Mouse (Mus musculus) CH12.LX (cell line): ENCODE results near the gene Tspan13. TPM values are rescaled to one million over a fixed set of nuclear protein-coding genes. Genes with fewer than 3 reads are reported as not detected.
A peak's percentile ranks its signal among the peaks of the same experiment; 100 is the strongest.

Experiments
- DNase-seq: peaks from one replicate; pipeline ENCODE4 v3.0.0-alpha.2; 2013; ENCODE audit errors: extremely low read depth
- H3K27ac ChIP-seq: 2 replicates; pipeline ENCODE4 v1.5.1; 2012; ENCODE audit warnings: low read depth, mild to moderate bottlenecking, control low read depth, moderate library complexity; ENCODE audit not compliant: insufficient read depth
- H3K27me3 ChIP-seq: replicated peaks from 2 replicates; pipeline ENCODE3; 2012; ENCODE audit warnings: inconsistent platforms
- H3K36me3 ChIP-seq, 2 experiments: replicated peaks in 1 of 2; 2 replicates each; pipeline versions ENCODE3 to v1.6.1; 2012; ENCODE audit warnings: inconsistent platforms in 1 of 2, low read length in 1 of 2, mild to moderate bottlenecking in 1 of 2, mixed read lengths in 1 of 2, moderate library complexity in 1 of 2; ENCODE audit not compliant: control insufficient read depth in 1 of 2, insufficient read depth in 1 of 2
- H3K4me1 ChIP-seq, 2 experiments: 2 replicates each; pipeline ENCODE4 v1.6.1; 2012; ENCODE audit warnings: inconsistent platforms in 1 of 2, moderate library complexity in 1 of 2; ENCODE audit not compliant: insufficient read depth in 2 of 2, control insufficient read depth in 1 of 2
- H3K4me2 ChIP-seq: 2 replicates; pipeline ENCODE4 v1.6.1; 2012; ENCODE audit warnings: low read depth, mild to moderate bottlenecking, control low read depth; ENCODE audit not compliant: poor library complexity, insufficient read depth, severe bottlenecking
- H3K4me3 ChIP-seq, 3 experiments: fragments of 150-350 bp in 1 of 3; sonication (generic) in 1 of 3; replicated peaks in 1 of 3; 2 replicates each; pipeline versions ENCODE3 to v1.5.1; 2011 to 2012; ENCODE audit warnings: low read depth in 2 of 3, low read length in 2 of 3, mild to moderate bottlenecking in 2 of 3, moderate library complexity in 2 of 3, control low read depth in 1 of 3, improper control_type of control experiment in 1 of 3, inconsistent platforms in 1 of 3, mixed read lengths in 1 of 3; ENCODE audit not compliant: poor library complexity in 1 of 3
- H3K79me2 ChIP-seq: replicated peaks from 2 replicates; pipeline ENCODE4 v1.6.1; 2012; ENCODE audit warnings: mild to moderate bottlenecking, moderate library complexity; ENCODE audit not compliant: control insufficient read depth, poor library complexity, insufficient read depth, severe bottlenecking; ENCODE audit errors: extremely low read depth
- H3K9ac ChIP-seq: 2 replicates; pipeline ENCODE4 v1.6.1; 2012; ENCODE audit warnings: low read depth, mild to moderate bottlenecking, control low read depth, moderate library complexity; ENCODE audit not compliant: insufficient read depth
- H3K9me3 ChIP-seq: replicated peaks from 2 replicates; pipeline ENCODE3; 2012; ENCODE audit warnings: low read length, inconsistent platforms, mixed read lengths
- CHD2 ChIP-seq: IDR thresholded peaks from 2 replicates; pipeline ENCODE4 v1.6.1; 2011; ENCODE audit warnings: low read length, improper control_type of control experiment
- CTCF ChIP-seq, 2 experiments: IDR thresholded peaks in 1 of 2; conservative IDR thresholded peaks in 1 of 2; 2 replicates each; pipeline ENCODE4 v1.5.1; 2011 to 2012; ENCODE audit warnings: low read depth in 2 of 2, low read length in 2 of 2, improper control_type of control experiment in 1 of 2, inconsistent platforms in 1 of 2, mild to moderate bottlenecking in 1 of 2, moderate library complexity in 1 of 2
- EP300 ChIP-seq: IDR thresholded peaks from 2 replicates; pipeline ENCODE4 v1.6.1; 2011; ENCODE audit warnings: low read length, improper control_type of control experiment
- ETS1 ChIP-seq: conservative IDR thresholded peaks from 2 replicates; pipeline ENCODE4 v1.6.1; 2012; ENCODE audit warnings: low read depth, mild to moderate bottlenecking, inconsistent platforms, low read length, improper control_type of control experiment, moderate library complexity
- IRF4 ChIP-seq: IDR thresholded peaks from 2 replicates; pipeline ENCODE4 v1.6.1; 2014; ENCODE audit warnings: low read depth, mild to moderate bottlenecking, inconsistent platforms, low read length, improper control_type of control experiment
- JUN ChIP-seq: IDR thresholded peaks from 2 replicates; pipeline ENCODE4 v1.6.1; 2011; ENCODE audit warnings: low read depth, mild to moderate bottlenecking, low read length, improper control_type of control experiment, moderate library complexity; ENCODE audit not compliant: insufficient read depth
- KAT2A ChIP-seq: IDR thresholded peaks from 2 replicates; pipeline ENCODE4 v1.6.1; 2012; ENCODE audit warnings: low read length, improper control_type of control experiment, inconsistent platforms; ENCODE audit not compliant: insufficient replicate concordance
- MAFK ChIP-seq: IDR thresholded peaks from 2 replicates; pipeline ENCODE4 v1.6.1; 2011; ENCODE audit warnings: low read length, improper control_type of control experiment; ENCODE audit not compliant: insufficient replicate concordance
- MAX ChIP-seq: IDR thresholded peaks from 2 replicates; pipeline ENCODE4 v1.6.1; 2011; ENCODE audit warnings: low read length, improper control_type of control experiment
- MEF2A ChIP-seq: IDR thresholded peaks from 2 replicates; pipeline ENCODE4 v1.6.1; 2014; ENCODE audit warnings: low read depth, mild to moderate bottlenecking, inconsistent platforms, low read length, improper control_type of control experiment, borderline replicate concordance
- MYC ChIP-seq: IDR thresholded peaks from 2 replicates; pipeline ENCODE4 v1.6.1; 2011; ENCODE audit warnings: low read depth, mild to moderate bottlenecking, improper control_type of control experiment, low read length
- NELFE ChIP-seq: IDR thresholded peaks from 2 replicates; pipeline ENCODE4 v1.6.1; 2011; ENCODE audit warnings: low read depth, low read length, improper control_type of control experiment
- PAX5 ChIP-seq: IDR thresholded peaks from 2 replicates; pipeline ENCODE4 v1.6.1; 2012; ENCODE audit warnings: low read length, inconsistent platforms, mixed read lengths
- POLR2A ChIP-seq: IDR thresholded peaks from 2 replicates; pipeline ENCODE4 v1.6.1; 2011; ENCODE audit warnings: low read depth, mild to moderate bottlenecking, improper control_type of control experiment, low read length
- POLR2AphosphoS2 ChIP-seq: IDR thresholded peaks from 2 replicates; pipeline ENCODE4 v1.6.1; 2011; ENCODE audit warnings: low read depth, low read length, improper control_type of control experiment
- TBP ChIP-seq: conservative IDR thresholded peaks from 2 replicates; pipeline ENCODE4 v1.6.1; 2011; ENCODE audit warnings: low read depth, low read length, improper control_type of control experiment
- TCF12 ChIP-seq: IDR thresholded peaks from 2 replicates; pipeline ENCODE4 v1.6.1; 2014; ENCODE audit warnings: low read depth, mild to moderate bottlenecking, inconsistent platforms, low read length, improper control_type of control experiment
- USF1 ChIP-seq: IDR thresholded peaks from 2 replicates; pipeline ENCODE4 v1.6.1; 2014; ENCODE audit warnings: low read depth, mild to moderate bottlenecking, inconsistent platforms, low read length, improper control_type of control experiment
- ZC3H11A ChIP-seq: IDR thresholded peaks from 2 replicates; pipeline ENCODE4 v1.6.1; 2012; ENCODE audit warnings: low read depth, mild to moderate bottlenecking, inconsistent platforms, low read length, improper control_type of control experiment
- ZMIZ1 ChIP-seq: IDR thresholded peaks from 2 replicates; pipeline ENCODE4 v1.6.1; 2012; ENCODE audit warnings: low read depth, mild to moderate bottlenecking, inconsistent platforms, low read length, improper control_type of control experiment
- ZNF384 ChIP-seq: IDR thresholded peaks from 2 replicates; pipeline ENCODE4 v1.6.1; 2012; ENCODE audit warnings: low read depth, low read length, improper control_type of control experiment, inconsistent platforms
- dilution Hi-C: fragments of 300-500 bp; cut with MboI; formaldehyde crosslinking; loops from 2 replicates; pipeline ENCODE4 v1.14.3; 2020; ENCODE audit warnings: low sequenced_read_pairs; ENCODE audit not compliant: extremely low pct_unique_long_range_greater_than_20kb, extremely low pct_ligation_motif_present
- in situ Hi-C: fragments of 300-500 bp; cut with MboI; formaldehyde crosslinking; loops from 3 replicates; pipeline ENCODE4 v1.14.3; 2019; ENCODE audit warnings: low sequenced_read_pairs, low pct_ligation_motif_present, low pct_unique_long_range_greater_than_20kb, mixed read lengths
- polyA plus RNA-seq: library from polyadenylated mRNA; unstranded; fragments of >175 nt; gene quantifications from 2 replicates; pipeline ENCODE4 v1.2.1, GENCODE M21; 2012; ENCODE audit warnings: low read depth; ENCODE audit not compliant: insufficient read length
- total RNA-seq, 2 experiments: library from RNA; depleted of rRNA; stranded (reverse); fragments of 300-350 nt in 1 of 2; fragments of >200 nt in 1 of 2; gene quantifications; 2 replicates each; pipeline ENCODE4 v1.2.3; 2012 to 2014

Tspan13 gene
- total and polyA plus RNA-seq, 3 experiments: 16.6 to 28.9 (median 18.6) TPM

GRCm38 (mm10) chr12:36013216-36013910 lies 28.9 kb downstream of the Tspan13 start:
- H3K36me3 ChIP-seq: peaks cover 4 to 6% of the 10 kb centered on the region in 2 experiments
- H3K4me3 ChIP-seq: no peak overlapping the region
- H3K4me2 ChIP-seq: no peak overlapping the region
- H3K79me2 ChIP-seq: no peaks in the 10 kb centered on the region
- no peaks in the 10 kb centered on the region for H3K9me3 ChIP-seq
- H3K27me3 ChIP-seq: no peaks in the 10 kb centered on the region
- no peak overlapping the region for H3K27ac ChIP-seq
- no peak overlapping the region for H3K9ac ChIP-seq
- peaks cover 0 to 14% of the 10 kb centered on the region in 2 experiments; a peak in 2 of 4 replicates for H3K4me1 ChIP-seq
- in situ Hi-C loops (no loop called here), dilution Hi-C loops (no loop called here)
- 0 out of 2 replicates have a peak, but pooled peaks have one; percentile 20 for TF ChIP-seq TCF12
- TF ChIP-seq USF1: no peak
- no peak for TF ChIP-seq PAX5
- TF ChIP-seq, all 38 proteins: peak for 1
- no peak for DNase-seq

GRCm38 (mm10) chr12:36008364-36009047 lies 33.8 kb downstream of the Tspan13 start:
- Histone ChIP-seq H3K36me3 (no peaks in the 10 kb centered on the region), H3K4me1 (peaks cover 0 to 12% of the 10 kb centered on the region in 2 experiments; a peak in 2 of 4 replicates), H3K27ac (no peak overlapping the region), H3K79me2 (no peaks in the 10 kb centered on the region), H3K27me3 (no peaks in the 10 kb centered on the region), H3K9ac (no peak overlapping the region), H3K4me2 (no peak overlapping the region), H3K9me3 (no peaks in the 10 kb centered on the region)
- dilution Hi-C loops: no loop called here
- DNase-seq: no peak
- TF ChIP-seq ZMIZ1: no peak
- no peak for TF ChIP-seq POLR2A
- no peak for TF ChIP-seq ETS1
- no peak for TF ChIP-seq KAT2A
- TF ChIP-seq, all 38 proteins: peak for 0
- in situ Hi-C loops: no loop called here
- no peak overlapping the region for H3K4me3 ChIP-seq

DNA sequence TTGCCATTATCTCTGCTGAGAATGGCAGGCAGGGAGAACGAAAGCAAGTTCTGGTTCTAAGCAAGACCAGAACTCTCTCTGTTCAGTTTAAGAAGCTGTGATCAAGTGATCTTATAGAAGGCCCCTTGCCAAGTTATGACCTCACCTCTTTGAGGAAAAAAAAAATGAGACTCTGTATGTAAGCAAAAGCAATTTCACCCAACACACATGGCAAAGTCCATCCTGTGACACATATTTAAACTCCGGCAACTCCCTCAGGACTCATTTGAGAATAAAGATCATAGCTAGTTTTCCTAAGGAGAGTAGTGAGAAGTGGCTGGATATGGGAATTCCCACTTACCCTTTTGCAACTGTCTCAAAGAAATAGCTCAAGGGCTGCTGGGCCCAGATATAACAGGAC lies 34.7 kb downstream of the Tspan13 start:
- H3K79me2 ChIP-seq: no peaks in the 10 kb centered on the region
- dilution Hi-C loops: no loop called here
- no peaks in the 10 kb centered on the region for H3K27me3 ChIP-seq
- in situ Hi-C loops: no loop called here
- H3K9ac ChIP-seq: no peak overlapping the region
- H3K27ac ChIP-seq: no peak overlapping the region
- no peak overlapping the region for H3K4me2 ChIP-seq
- no peak for DNase-seq
- no peak for TF ChIP-seq CHD2
- no peak for TF ChIP-seq ZMIZ1
- TF ChIP-seq USF1: no peak
- no peak for TF ChIP-seq JUN
- TF ChIP-seq NELFE: no peak
- TF ChIP-seq IRF4: no peak
- no peak for TF ChIP-seq KAT2A
- no peak for TF ChIP-seq TCF12
- TF ChIP-seq TBP: no peak
- no peak for TF ChIP-seq MEF2A
- TF ChIP-seq ETS1: no peak
- no peak for TF ChIP-seq EP300
- TF ChIP-seq MAX: no peak
- no peak for TF ChIP-seq ZNF384
- no peak for TF ChIP-seq POLR2AphosphoS2
- TF ChIP-seq MAFK: no peak
- TF ChIP-seq POLR2A: no peak
- no peak for TF ChIP-seq CTCF (conservative IDR thresholded peaks at IDR 0.05 in 1 of 2, IDR thresholded peaks at IDR 0.05 in 1 of 2; ENCODE audit: low read depth in 2 of 2, low read length in 2 of 2)
- no peak for TF ChIP-seq MYC
- TF ChIP-seq ZC3H11A: no peak
- no peaks in the 10 kb centered on the region for H3K36me3 ChIP-seq
- H3K4me1 ChIP-seq: peaks cover 0 to 4% of the 10 kb centered on the region in 2 experiments; a peak in 2 of 4 replicates
- H3K4me3 ChIP-seq: no peak overlapping the region
- no peaks in the 10 kb centered on the region for H3K9me3 ChIP-seq
